In genomic region chr16:36507300-36507699, GRCm38 (mm10) we compare ENCODE assay signal across 23 mouse cellular contexts. TPM values are rescaled to one million over a fixed set of nuclear protein-coding genes. Genes with fewer than 3 reads are reported as not detected.
DNase-seq lines count a peak whose midpoint lies in the region; ATAC-seq and TF ChIP-seq lines count a peak whose summit lies in the region.
"Had no signal": no experiment of that assay in that cellular context is flagged by ENCODE, and none has a peak within 500 bp of the region (broad histone marks: within the 10 kb centered on the region; RNA-seq: fewer than 3 reads in every experiment).

No protein-coding gene starts in this region.

- no peak overlapping the region for H3K4me2 ChIP-seq in CH12.LX (ENCODE audit: insufficient read depth, low read depth, poor library complexity, severe bottlenecking)
- H3K4me2 ChIP-seq in liver, embryonic 11.5 days, result no peak overlapping the region

- DNase-seq in CH12.LX (ENCODE audit: extremely low read depth) (no peak), ES-E14 (ENCODE audit: low read depth, low spot score) (no peak)
- no peak for DNase-seq in thymus, adult 2 months
- no peak for DNase-seq in liver, embryonic 11.5 days (ENCODE audit: low spot score)
- DNase-seq: adrenal gland, adult 2 months; adrenal gland, adult 8-10 months; adrenal gland, postnatal 10 days; adrenal gland, postnatal 14 days; adrenal gland, postnatal 25 days; adrenal gland, postnatal 36 days; B cell, adult 2 months; cerebellum, adult 11 months; cerebellum, adult 11-12 months; cerebellum, adult 18-20 months; cerebellum, adult 2 months; cerebellum, adult 8-10 months had no signal

- ATAC-seq in liver, embryonic 11.5 days (replicated peaks; ENCODE audit: low FRiP score), result no peak
- ATAC-seq: activated CD4-positive, CD25-positive, alpha-beta regulatory T cell, adult 4 months; CD4-positive, CD25-positive, alpha-beta regulatory T cell, adult 4 months; Patski had no signal

- no peaks in the 10 kb centered on the region for H3K79me2 ChIP-seq in CH12.LX (replicated peaks; ENCODE audit: control insufficient read depth, extremely low read depth, insufficient read depth, poor library complexity, severe bottlenecking)

- H3K27ac ChIP-seq in CH12.LX (ENCODE audit: insufficient read depth, low read depth) (no peak overlapping the region), ES-E14 (ENCODE audit: insufficient read depth, low read depth, low read length, poor library complexity, severe bottlenecking) (no peak overlapping the region)
- no peak overlapping the region for H3K27ac ChIP-seq in thymus, adult 2 months (ENCODE audit: control insufficient read depth, insufficient read depth, low read length)
- no peak overlapping the region for H3K27ac ChIP-seq in liver, embryonic 11.5 days (ENCODE audit: low read depth, low read length)

- H3K9ac ChIP-seq in CH12.LX (ENCODE audit: insufficient read depth, low read depth), result no peak overlapping the region
- no peak overlapping the region for H3K9ac ChIP-seq in ES-E14 (ENCODE audit: insufficient read depth, low read depth, low read length, poor library complexity, severe bottlenecking)
- no peak overlapping the region for H3K9ac ChIP-seq in liver, embryonic 11.5 days (ENCODE audit: low read depth, low read length)

- H3K4me3 ChIP-seq in CH12.LX (replicated peaks in 1 of 3; ENCODE audit: low read depth in 2 of 3, low read length in 2 of 3, poor library complexity in 1 of 3) (no peak overlapping the region), ES-E14 (ENCODE audit: insufficient read depth in 1 of 2, low read depth in 1 of 2, low read length in 2 of 2, poor library complexity in 1 of 2, severe bottlenecking in 1 of 2) (no peak overlapping the region)
- no peak overlapping the region for H3K4me3 ChIP-seq in thymus, adult 2 months (ENCODE audit: control insufficient read depth, insufficient read depth, low read length)
- H3K4me3 ChIP-seq in liver, embryonic 11.5 days (ENCODE audit: low read depth, low read length), result no peak overlapping the region

- in situ Hi-C loops in CH12.LX (cut with MboI; ENCODE audit: low pct_ligation_motif_present, low pct_unique_long_range_greater_than_20kb, low sequenced_read_pairs), result no loop called here
- in situ Hi-C loops in ES-E14 (cut with MboI; ENCODE audit: low sequenced_read_pairs in 2 of 2, unreplicated experiment in 2 of 2), result no loop called here

- H3K4me1 ChIP-seq in CH12.LX (ENCODE audit: control insufficient read depth in 1 of 2, insufficient read depth in 2 of 2) (peaks cover 10 to 37% of the 10 kb centered on the region in 2 experiments; a peak in 3 of 4 replicates), ES-E14 (ENCODE audit: control insufficient read depth in 2 of 2, insufficient read depth in 2 of 2, low read length in 2 of 2, poor library complexity in 1 of 2) (no peaks in the 10 kb centered on the region)
- H3K4me1 ChIP-seq in thymus, adult 2 months (replicated peaks; ENCODE audit: control insufficient read depth, insufficient read depth, low read length), result no peaks in the 10 kb centered on the region
- H3K4me1 ChIP-seq in liver, embryonic 11.5 days (replicated peaks; ENCODE audit: control insufficient read depth, insufficient read depth, low read length), result no peaks in the 10 kb centered on the region

- TF ChIP-seq CTCF in CH12.LX (conservative IDR thresholded peaks at IDR 0.05 in 1 of 2, IDR thresholded peaks at IDR 0.05 in 1 of 2; ENCODE audit: low read depth in 2 of 2, low read length in 2 of 2), result no peak
- no peak for TF ChIP-seq CTCF in thymus, adult 2 months (IDR thresholded peaks at IDR 0.05; ENCODE audit: borderline replicate concordance, control insufficient read depth, extremely low read depth, insufficient read depth, low read length, poor library complexity)

- 96% methylated on average over 5 of the region's 5 CpGs for WGBS in thymus, adult 2 months
- 86% methylated on average over 5 of the region's 5 CpGs for WGBS in liver, embryonic 11.5 days

- TF ChIP-seq EP300 in CH12.LX (IDR thresholded peaks at IDR 0.05; ENCODE audit: low read length), result no peak

- TF ChIP-seq RAD21 in CH12.LX (IDR thresholded peaks at IDR 0.05; ENCODE audit: low read depth, low read length), result no peak

- TF ChIP-seq POLR2A in CH12.LX (IDR thresholded peaks at IDR 0.05; ENCODE audit: low read depth, low read length), result no peak
- no peak for TF ChIP-seq POLR2A in thymus, adult 2 months (IDR thresholded peaks at IDR 0.05; ENCODE audit: control insufficient read depth, extremely low read depth, insufficient read depth, low read length, poor library complexity)

- no peaks in the 10 kb centered on the region for H3K27me3 ChIP-seq in CH12.LX (replicated peaks)
- no peaks in the 10 kb centered on the region for H3K27me3 ChIP-seq in thymus, adult 2 months (ENCODE audit: control insufficient read depth, insufficient read depth, low read length)
- H3K27me3 ChIP-seq in liver, embryonic 11.5 days (replicated peaks; ENCODE audit: control insufficient read depth, insufficient read depth, low read length), result no peaks in the 10 kb centered on the region
- H3K27me3 ChIP-seq: Patski had no signal

- dilution Hi-C loops in CH12.LX (cut with MboI; ENCODE audit: extremely low pct_ligation_motif_present, extremely low pct_unique_long_range_greater_than_20kb, low sequenced_read_pairs), result no loop called here

- H3K36me3 ChIP-seq in CH12.LX (replicated peaks in 1 of 2; ENCODE audit: control insufficient read depth in 1 of 2, insufficient read depth in 1 of 2, low read length in 1 of 2), result no peaks in the 10 kb centered on the region
- H3K36me3 ChIP-seq in ES-E14 (ENCODE audit: control insufficient read depth, insufficient read depth, low read length, poor library complexity, severe bottlenecking), result no peaks in the 10 kb centered on the region
- H3K36me3 ChIP-seq in thymus, adult 2 months (ENCODE audit: control insufficient read depth, insufficient read depth, low read length), result no peaks in the 10 kb centered on the region
- H3K36me3 ChIP-seq in liver, embryonic 11.5 days (ENCODE audit: control insufficient read depth, insufficient read depth, low read length), result no peaks in the 10 kb centered on the region
- H3K36me3 ChIP-seq: G1E had no signal

- H3K9me3 ChIP-seq in CH12.LX (replicated peaks; ENCODE audit: low read length) (no peaks in the 10 kb centered on the region), ES-E14 (ENCODE audit: control insufficient read depth, insufficient read depth, low read depth, low read length) (no peaks in the 10 kb centered on the region)
- H3K9me3 ChIP-seq in liver, embryonic 11.5 days (ENCODE audit: control insufficient read depth, low read length), result no peaks in the 10 kb centered on the region
- H3K9me3 ChIP-seq: G1E had no signal

TF ChIP-seq in CH12.LX, 34 proteins besides CTCF, POLR2A, EP300 and RAD21:
- TF ChIP-seq ELF1 (IDR thresholded peaks at IDR 0.05; ENCODE audit: low read depth, low read length), result no peak
- TF ChIP-seq SMC3 (IDR thresholded peaks at IDR 0.05; ENCODE audit: low read depth, low read length), result no peak
- no peak for TF ChIP-seq RCOR1 (conservative IDR thresholded peaks at IDR 0.05; ENCODE audit: low read depth, low read length)
- TF ChIP-seq BHLHE40 (IDR thresholded peaks at IDR 0.05; ENCODE audit: low read depth, low read length), result no peak
- TF ChIP-seq JUND (conservative IDR thresholded peaks at IDR 0.05; ENCODE audit: low read depth, low read length), result no peak
- no peak for TF ChIP-seq ZMIZ1 (IDR thresholded peaks at IDR 0.05; ENCODE audit: low read depth, low read length)
- no peak for TF ChIP-seq CHD2 (IDR thresholded peaks at IDR 0.05; ENCODE audit: low read length)
- TF ChIP-seq ZNF384 (IDR thresholded peaks at IDR 0.05; ENCODE audit: low read depth, low read length), result peak; percentile 89

TF ChIP-seq in ES-E14, 5 proteins besides CTCF, POLR2A, EP300 and RAD21:
- TF ChIP-seq ZC3H11A (IDR thresholded peaks at IDR 0.05; ENCODE audit: borderline replicate concordance, low read depth, low read length) (no peak), ZNF384 (IDR thresholded peaks at IDR 0.05; ENCODE audit: low read depth, low read length) (peak; percentile 61; the same call in 1 of the 2 replicates)

RNA-seq across cellular contexts. Expression of gene Stfa3, which starts 52.1 kb away (rescaled TPM):
- total RNA-seq in CH12.LX (2012; rRNA removed), result not detected in 2 replicates
- total RNA-seq in CH12.LX (2014; rRNA removed), result not detected in 2 replicates
- polyA plus RNA-seq in CH12.LX (2012; ENCODE audit: insufficient read length, low read depth), result not detected in 2 replicates
- not detected in 2 replicates for total RNA-seq in ES-E14 (2012; rRNA removed)
- polyA plus RNA-seq in thymus, adult 2 months (2012; rRNA removed), result not detected in 2 replicates
- 4.7 and 7.4 TPM in 2 replicates for polyA plus RNA-seq in liver, embryonic 11.5 days (2014; fragmentation: Nextera tagmentation; extraction: Ambion mirVana)
- total RNA-seq: adrenal gland, adult 18-20 months; adrenal gland, adult 2 months; adrenal gland, adult 8-10 months; adrenal gland, postnatal 14 days; adrenal gland, postnatal 25 days; adrenal gland, postnatal 36 days; G1E; MEL had no signal
- polyA plus RNA-seq: activated CD4-positive, CD25-positive, alpha-beta regulatory T cell, adult 4 months; adrenal gland, adult 2 months; C2C12; CD4-positive, CD25-positive, alpha-beta regulatory T cell, adult 4 months; cerebellum, adult 2 months; G1E; Patski had no signal

RNA-seq across cellular contexts. Expression of gene Casr, which starts 54.6 kb away (rescaled TPM):
- total RNA-seq in CH12.LX (2012; rRNA removed), result 0.34 and 0.59 TPM in 2 replicates
- 0.19 and 0.35 TPM in 2 replicates for total RNA-seq in CH12.LX (2014; rRNA removed)
- 0.55 and 0.63 TPM in 2 replicates for polyA plus RNA-seq in CH12.LX (2012; ENCODE audit: insufficient read length, low read depth)
- 0.13 and 0.21 TPM in 2 replicates for total RNA-seq in ES-E14 (2012; rRNA removed)
- 0.92 and 1.00 TPM in 2 replicates for polyA plus RNA-seq in thymus, adult 2 months (2012; rRNA removed)
- polyA plus RNA-seq in liver, embryonic 11.5 days (2014; fragmentation: Nextera tagmentation; extraction: Ambion mirVana), result 0.04 TPM in 1 of 2 replicates, not detected in the other
- total RNA-seq: adrenal gland, adult 18-20 months; adrenal gland, adult 2 months; adrenal gland, adult 8-10 months; adrenal gland, postnatal 14 days; adrenal gland, postnatal 25 days; adrenal gland, postnatal 36 days; MEL had no signal
- polyA plus RNA-seq: activated CD4-positive, CD25-positive, alpha-beta regulatory T cell, adult 4 months; adrenal gland, adult 2 months; C2C12; CD4-positive, CD25-positive, alpha-beta regulatory T cell, adult 4 months; G1E had no signal
